Mouse (Mus musculus) C2C12 (cell line): ENCODE measurements around the gene Fignl1. TPM values are rescaled to one million over a fixed set of nuclear protein-coding genes. Genes with fewer than 3 reads are reported as not detected.

Source experiments
- H3K27me3 ChIP-seq: one replicate; pipeline ENCODE4 v1.6.1; 2011; ENCODE audit not compliant: control insufficient read depth, insufficient read depth, insufficient read length
- H3K36me3 ChIP-seq: one replicate; pipeline ENCODE4 v1.6.1; 2011; ENCODE audit not compliant: control insufficient read depth, insufficient read depth
- H3K4me3 ChIP-seq: one replicate; pipeline ENCODE4 v1.5.1; 2011; ENCODE audit warnings: mild to moderate bottlenecking, control low read depth; ENCODE audit not compliant: poor library complexity, insufficient read depth, severe bottlenecking
- H3K79me2 ChIP-seq: one replicate; pipeline ENCODE4 v1.6.1; 2011; ENCODE audit not compliant: control insufficient read depth, insufficient read depth
- H3K79me3 ChIP-seq: one replicate; pipeline ENCODE4 v1.6.1; 2011; ENCODE audit warnings: low read depth, control low read depth
- H3ac ChIP-seq: one replicate; pipeline ENCODE3; 2011; ENCODE audit warnings: low read depth; ENCODE audit not compliant: control insufficient read depth, insufficient read length
- CEBPB ChIP-seq: IDR thresholded peaks from one replicate; pipeline ENCODE4 v1.6.1; 2011; ENCODE audit warnings: low read depth, mild to moderate bottlenecking, control low read depth, moderate library complexity
- CTCF ChIP-seq: IDR thresholded peaks from one replicate; pipeline ENCODE4 v1.5.1; 2011; ENCODE audit not compliant: control insufficient read depth, insufficient read depth, insufficient read length
- FOSL1 ChIP-seq: IDR thresholded peaks from one replicate; pipeline ENCODE4 v1.8.0; 2011; ENCODE audit warnings: mild to moderate bottlenecking, low read length; ENCODE audit not compliant: poor library complexity, insufficient read depth, severe bottlenecking
- MAX ChIP-seq: IDR thresholded peaks from one replicate; pipeline ENCODE4 v1.6.1; 2011; ENCODE audit warnings: mild to moderate bottlenecking, control low read depth
- MYOD1 ChIP-seq: IDR thresholded peaks from one replicate; pipeline ENCODE4 v1.6.1; 2011; ENCODE audit warnings: low read depth; ENCODE audit not compliant: control insufficient read depth, insufficient read length
- MYOG ChIP-seq: IDR thresholded peaks from one replicate; pipeline ENCODE4 v1.6.1; 2011; ENCODE audit not compliant: control insufficient read depth, insufficient read length; ENCODE audit errors: extremely low read depth
- USF1 ChIP-seq: IDR thresholded peaks from one replicate; pipeline ENCODE4 v1.6.1; 2011; ENCODE audit warnings: low read depth, mild to moderate bottlenecking, control low read depth, moderate library complexity
- polyA plus RNA-seq: library from polyadenylated mRNA; unstranded; fragments of >200 nt; fragmentation: generic; extraction: Trizol; gene quantifications from one replicate; pipeline ENCODE4 v1.2.1, GENCODE M21; 2012; ENCODE audit warnings: missing spikeins

The Fignl1 gene
- polyA plus RNA-seq, 1 experiment: 19.3 TPM

GRCm38 (mm10) chr11:11821387-11821975 is 12.7 kb upstream of the Fignl1 start:
- Histone ChIP-seq H3K27me3 (no peaks in the 10 kb centered on the region), H3K79me2 (no peaks in the 10 kb centered on the region), H3ac (no peak overlapping the region), H3K79me3 (no peaks in the 10 kb centered on the region), H3K36me3 (no peaks in the 10 kb centered on the region), H3K4me3 (no peak overlapping the region)
- TF ChIP-seq FOSL1: no peak
- TF ChIP-seq CTCF: no peak
- no peak for TF ChIP-seq MAX
- no peak for TF ChIP-seq MYOG
- TF ChIP-seq MYOD1: no peak
- no peak for TF ChIP-seq CEBPB
- no peak for TF ChIP-seq USF1

- TF ChIP-seq CTCF (no peak), MAX (peak; percentile 41), CEBPB (peak; percentile 79), MYOG (no peak), MYOD1 (peak; percentile 37), FOSL1 (peak; percentile 47), USF1 (no peak)
- H3K36me3 ChIP-seq: no peaks in the 10 kb centered on the region
Observed at GRCm38 (mm10) chr11:11820737-11821136, 12.0 kb upstream of the Fignl1 start.

GRCm38 (mm10) chr11:11820251-11820650 is 11.5 kb upstream of the Fignl1 start:
- Histone ChIP-seq H3K79me2 (no peaks in the 10 kb centered on the region), H3ac (no peak overlapping the region)
- TF ChIP-seq USF1 (no peak), CTCF (peak; percentile 45), MAX (no peak), MYOG (no peak), FOSL1 (peak; percentile 28), MYOD1 (no peak), CEBPB (no peak)

More at GRCm38 (mm10) chr11:11820737-11821136, 12.0 kb upstream of the Fignl1 start:
- H3K27me3 ChIP-seq: no peaks in the 10 kb centered on the region
- H3ac ChIP-seq: no peak overlapping the region
- no peaks in the 10 kb centered on the region for H3K79me2 ChIP-seq
- H3K4me3 ChIP-seq: no peak overlapping the region
- no peaks in the 10 kb centered on the region for H3K79me3 ChIP-seq

GRCm38 (mm10) chr11:11819206-11819605 is 10.4 kb upstream of the Fignl1 start:
- no peaks in the 10 kb centered on the region for H3K79me3 ChIP-seq
- H3K79me2 ChIP-seq: no peaks in the 10 kb centered on the region
- no peak overlapping the region for H3K4me3 ChIP-seq
- no peak for TF ChIP-seq MAX
- no peaks in the 10 kb centered on the region for H3K27me3 ChIP-seq
- no peak overlapping the region for H3ac ChIP-seq
- no peaks in the 10 kb centered on the region for H3K36me3 ChIP-seq

More at GRCm38 (mm10) chr11:11820251-11820650, 11.5 kb upstream of the Fignl1 start:
- no peaks in the 10 kb centered on the region for H3K36me3 ChIP-seq
- no peaks in the 10 kb centered on the region for H3K79me3 ChIP-seq
- no peaks in the 10 kb centered on the region for H3K27me3 ChIP-seq
- no peak overlapping the region for H3K4me3 ChIP-seq

GRCm38 (mm10) chr11:11818797-11819196 is 10.0 kb upstream of the Fignl1 start:
- Histone ChIP-seq H3K36me3 (no peaks in the 10 kb centered on the region), H3K27me3 (no peaks in the 10 kb centered on the region), H3K79me2 (no peaks in the 10 kb centered on the region), H3ac (no peak overlapping the region), H3K79me3 (no peaks in the 10 kb centered on the region), H3K4me3 (no peak overlapping the region)
- TF ChIP-seq FOSL1 (no peak), MYOG (no peak), CTCF (no peak), MAX (no peak), USF1 (no peak), CEBPB (no peak), MYOD1 (no peak)

- Histone ChIP-seq H3K79me3 (no peaks in the 10 kb centered on the region), H3K27me3 (no peaks in the 10 kb centered on the region), H3ac (no peak overlapping the region), H3K4me3 (no peak overlapping the region), H3K79me2 (no peaks in the 10 kb centered on the region), H3K36me3 (no peaks in the 10 kb centered on the region)
- TF ChIP-seq MAX: no peak
- TF ChIP-seq USF1: no peak
- TF ChIP-seq MYOG: no peak
- no peak for TF ChIP-seq CTCF
- no peak for TF ChIP-seq FOSL1
- TF ChIP-seq MYOD1: no peak
- no peak for TF ChIP-seq CEBPB
Observed at GRCm38 (mm10) chr11:11815737-11816136, 7.0 kb upstream of the Fignl1 start.
